Mouse (Mus musculus) liver, embryonic 13.5 days (tissue): Measurements from ENCODE around the gene Mag. TPM values are rescaled to one million over a fixed set of nuclear protein-coding genes. Genes with fewer than 3 reads are reported as not detected.

Experiments
- ATAC-seq: fragments of 200-750 bp; cut with Nextera tagmentation; 2 replicates; pipeline ENCODE4 v1.8.0; 2017; ENCODE audit warnings: low read depth, mild to moderate bottlenecking, moderate number of reproducible peaks, moderate library complexity
- DNase-seq: peaks from one replicate; pipeline ENCODE4 v3.0.0; 2022
- H3K27ac ChIP-seq: fragments of 300-500 bp; sonication (generic); 2 replicates; pipeline ENCODE4 v1.5.1; 2015; ENCODE audit warnings: moderate library complexity, mild to moderate bottlenecking, inconsistent platforms
- H3K27me3 ChIP-seq: fragments of 300-500 bp; sonication (generic); 2 replicates; pipeline ENCODE4 v1.6.1; 2015; ENCODE audit warnings: mild to moderate bottlenecking, inconsistent platforms
- H3K36me3 ChIP-seq: fragments of 300-500 bp; sonication (generic); 2 replicates; pipeline ENCODE4 v1.6.1; 2015; ENCODE audit warnings: mild to moderate bottlenecking, inconsistent platforms
- H3K4me1 ChIP-seq: fragments of 300-500 bp; sonication (generic); replicated peaks from 2 replicates; pipeline ENCODE4 v1.6.1; 2015; ENCODE audit warnings: inconsistent platforms
- H3K4me2 ChIP-seq: fragments of 300-500 bp; sonication (generic); 2 replicates; pipeline ENCODE4 v1.6.1; 2015; ENCODE audit warnings: inconsistent platforms, mild to moderate bottlenecking, moderate library complexity
- H3K4me3 ChIP-seq: fragments of 300-500 bp; sonication (generic); replicated peaks from 2 replicates; pipeline ENCODE4 v1.5.1; 2015; ENCODE audit warnings: mild to moderate bottlenecking, inconsistent platforms
- H3K9ac ChIP-seq: fragments of 300-500 bp; sonication (generic); 2 replicates; pipeline ENCODE4 v1.6.1; 2015; ENCODE audit warnings: mild to moderate bottlenecking, inconsistent platforms
- H3K9me3 ChIP-seq: fragments of 300-500 bp; sonication (generic); replicated peaks from 2 replicates; pipeline ENCODE4 v1.6.1; 2016; ENCODE audit warnings: inconsistent platforms
- WGBS: fragments of 180-500 bp; shearing (Covaris S2); methylation state at CpG from one replicate; pipeline ENCODE4 v1.1.7; 2015; ENCODE audit not compliant: insufficient replicate concordance; 5-methylcytosine and 5-hydroxymethylcytosine counted together
- polyA plus RNA-seq: library from polyadenylated mRNA; unstranded; fragments of >200 nt; fragmentation: Nextera tagmentation; extraction: Ambion mirVana; gene quantifications from 2 replicates; pipeline ENCODE4 v1.2.1, GENCODE M21; 2015

Gene Mag
- polyA plus RNA-seq, 1 experiment from 2014 or later, result 0.16 TPM

- 50% methylated on average over 3 of the region's 3 CpGs for WGBS
- ATAC-seq (no peak), DNase-seq (no peak)
- Histone ChIP-seq H3K4me1 (peaks cover 7% of the 10 kb centered on the region), H3K4me2 (no peak overlapping the region), H3K27me3 (no peaks in the 10 kb centered on the region), H3K9ac (no peak overlapping the region), H3K27ac (no peak overlapping the region), H3K9me3 (no peaks in the 10 kb centered on the region), H3K4me3 (no peak overlapping the region), H3K36me3 (no peaks in the 10 kb centered on the region)
Observed at GRCm38 (mm10) chr7:30895217-30895616, 19.5 kb downstream of the Mag start.

DNA sequence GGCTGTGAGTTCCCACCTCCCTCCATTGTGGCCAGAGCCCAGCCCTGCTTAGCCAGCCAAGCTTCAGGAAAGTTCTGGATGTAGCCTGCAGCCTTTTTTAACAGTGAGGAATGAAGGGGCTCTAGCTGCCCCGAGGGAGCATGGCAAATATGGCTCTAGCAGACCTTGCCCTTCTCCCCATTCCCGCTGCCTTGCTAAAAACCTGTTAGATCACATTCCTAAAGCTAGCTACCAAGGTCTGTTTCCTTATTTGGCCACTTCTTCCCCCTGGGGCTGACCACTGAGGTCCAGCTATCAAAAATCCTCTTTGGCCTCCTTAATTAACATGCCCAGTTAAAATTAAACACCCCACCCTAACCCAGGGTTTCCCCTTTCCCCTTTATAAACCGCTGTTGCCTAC, 22.2 kb downstream of the Mag start:
- H3K4me3 ChIP-seq, result no peak overlapping the region
- DNase-seq, result no peak
- H3K36me3 ChIP-seq, result no peaks in the 10 kb centered on the region
- H3K27me3 ChIP-seq, result no peaks in the 10 kb centered on the region
- ATAC-seq, result no peak
- H3K4me2 ChIP-seq, result no peak overlapping the region
- H3K9me3 ChIP-seq, result no peaks in the 10 kb centered on the region
- 44% methylated on average over 3 of the region's 3 CpGs for whole genome bisulfite sequencing
- peaks cover 7% of the 10 kb centered on the region for H3K4me1 ChIP-seq
- no peak overlapping the region for H3K27ac ChIP-seq
- no peak overlapping the region for H3K9ac ChIP-seq

DNA sequence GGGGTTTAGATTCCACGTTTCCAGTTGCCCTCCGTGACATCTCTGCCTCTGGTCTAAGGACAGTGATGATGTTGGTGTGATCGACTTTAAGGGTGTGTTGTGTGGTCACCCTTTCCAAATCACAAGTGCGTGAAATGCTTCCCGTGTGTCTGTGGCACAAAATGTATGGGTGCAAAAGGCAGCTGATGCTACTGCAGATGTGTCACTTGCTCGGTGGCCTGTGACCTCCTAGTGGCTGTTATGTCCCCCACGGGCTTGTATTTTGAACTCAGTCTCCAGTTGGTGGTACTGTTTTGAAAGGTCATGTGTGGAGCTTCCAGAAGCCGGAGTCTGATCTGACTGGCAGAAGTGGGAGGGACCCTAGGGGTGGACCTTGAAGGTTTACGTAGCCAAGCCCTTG, 22.9 kb downstream of the Mag start:
- H3K4me2 ChIP-seq, result no peak overlapping the region
- peaks cover 7% of the 10 kb centered on the region for H3K4me1 ChIP-seq
- no peak overlapping the region for H3K4me3 ChIP-seq
- DNase-seq (no peak), ATAC-seq (no peak)
- no peaks in the 10 kb centered on the region for H3K27me3 ChIP-seq
- no peaks in the 10 kb centered on the region for H3K36me3 ChIP-seq
- H3K9ac ChIP-seq, result no peak overlapping the region
- 70% methylated on average over 9 of the region's 9 CpGs for WGBS
- no peak overlapping the region for H3K27ac ChIP-seq
- no peaks in the 10 kb centered on the region for H3K9me3 ChIP-seq

GRCm38 (mm10) chr7:30890681-30891080, 24.0 kb downstream of the Mag start:
- Histone ChIP-seq H3K36me3 (no peaks in the 10 kb centered on the region), H3K4me2 (no peak overlapping the region), H3K9me3 (no peaks in the 10 kb centered on the region), H3K27me3 (no peaks in the 10 kb centered on the region), H3K9ac (no peak overlapping the region), H3K4me3 (no peak overlapping the region), H3K4me1 (peaks cover 5% of the 10 kb centered on the region), H3K27ac (no peak overlapping the region)
- WGBS, result 24% methylated on average over 2 of the region's 2 CpGs
- no peak for DNase-seq
- ATAC-seq, result no peak

GRCm38 (mm10) chr7:30888786-30889185, 25.9 kb downstream of the Mag start:
- Histone ChIP-seq H3K4me1 (no peaks in the 10 kb centered on the region), H3K27me3 (no peaks in the 10 kb centered on the region), H3K27ac (no peak overlapping the region), H3K4me2 (no peak overlapping the region), H3K36me3 (no peaks in the 10 kb centered on the region), H3K9ac (no peak overlapping the region), H3K9me3 (no peaks in the 10 kb centered on the region), H3K4me3 (no peak overlapping the region)
- no peak for DNase-seq
- WGBS, result 61% methylated on average over 7 of the region's 7 CpGs
- ATAC-seq, result no peak

DNA sequence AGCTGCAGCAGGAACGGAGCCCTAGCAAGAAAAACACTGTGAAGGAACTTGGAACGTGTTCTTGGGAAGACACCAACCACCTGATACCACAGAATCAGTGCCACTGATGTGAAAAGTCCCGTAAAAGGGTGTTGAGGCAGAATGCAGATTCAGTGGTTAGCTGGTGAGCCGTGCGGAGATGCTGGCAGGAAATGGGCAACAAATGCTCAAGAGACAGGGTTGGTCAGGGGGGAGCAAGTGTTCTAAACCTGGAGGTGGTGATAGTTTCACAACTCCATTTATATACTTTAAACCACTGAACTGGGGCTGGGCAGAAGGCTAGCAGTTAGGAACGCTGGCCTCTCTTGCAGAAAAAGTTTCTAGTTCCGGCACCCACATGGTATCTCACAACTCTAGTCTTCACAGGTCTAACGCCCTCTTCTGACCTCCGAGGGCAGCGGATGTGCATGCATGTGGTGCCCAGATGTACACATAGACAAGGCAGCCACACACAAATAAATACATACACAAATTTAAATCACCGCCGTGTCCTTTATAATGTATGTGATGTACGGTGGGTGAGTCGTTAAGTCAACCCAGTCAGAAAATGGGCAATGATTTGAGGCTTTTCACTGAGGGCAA, 27.0 kb downstream of the Mag start:
- Histone ChIP-seq H3K4me1 (no peaks in the 10 kb centered on the region), H3K27ac (no peak overlapping the region), H3K9me3 (no peaks in the 10 kb centered on the region), H3K4me3 (no peak overlapping the region), H3K27me3 (no peaks in the 10 kb centered on the region), H3K4me2 (no peak overlapping the region), H3K36me3 (no peaks in the 10 kb centered on the region), H3K9ac (no peak overlapping the region)
- no peak for DNase-seq
- 63% methylated on average over 14 of the region's 14 CpGs for WGBS
- no peak for ATAC-seq

DNA sequence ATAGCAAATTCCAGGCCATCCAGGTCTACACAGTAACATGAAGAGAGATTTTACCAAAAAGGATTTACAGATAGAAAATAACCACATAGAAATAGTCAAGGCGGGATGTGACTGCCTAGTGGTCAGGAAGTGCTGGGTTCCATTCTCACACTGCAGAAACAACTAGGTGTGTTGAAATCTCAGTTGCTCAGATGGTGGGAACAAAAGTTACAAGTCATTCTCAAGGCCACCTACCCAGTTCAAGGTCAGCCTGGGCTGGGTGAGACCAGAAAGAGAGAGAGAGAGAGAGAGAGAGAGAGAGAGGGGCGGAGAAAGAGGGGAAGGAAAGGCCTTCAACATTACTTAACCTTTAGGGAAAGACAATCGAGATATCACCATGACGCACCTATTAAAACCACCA, 27.8 kb downstream of the Mag start:
- Histone ChIP-seq H3K36me3 (no peaks in the 10 kb centered on the region), H3K9me3 (no peaks in the 10 kb centered on the region), H3K27ac (no peak overlapping the region), H3K27me3 (no peaks in the 10 kb centered on the region), H3K4me2 (no peak overlapping the region), H3K9ac (no peak overlapping the region), H3K4me1 (no peaks in the 10 kb centered on the region), H3K4me3 (no peak overlapping the region)
- DNase-seq, result no peak
- no peak for ATAC-seq
- 62% methylated on average over 4 of the region's 4 CpGs for WGBS

DNA sequence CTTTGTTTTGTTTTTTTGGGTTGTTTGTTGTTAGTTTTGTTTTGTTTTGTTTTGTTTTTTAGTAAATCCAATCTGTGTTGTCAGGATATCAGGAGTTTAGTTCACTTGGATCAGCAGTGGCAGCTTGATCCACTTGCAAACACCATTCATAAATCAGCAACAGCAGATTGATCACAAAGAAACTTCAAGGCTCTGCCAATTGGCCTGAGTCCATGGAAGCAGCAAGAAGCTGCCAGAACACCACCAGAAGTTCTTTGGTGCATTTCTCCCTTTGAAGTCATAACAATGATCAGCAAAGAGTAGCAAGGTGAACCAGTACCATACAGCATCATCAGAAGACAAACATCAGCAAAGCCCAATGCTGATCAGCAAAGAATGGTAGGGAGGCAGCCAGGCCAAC, 30.6 kb downstream of the Mag start:
- no peaks in the 10 kb centered on the region for H3K27me3 ChIP-seq
- H3K4me3 ChIP-seq, result no peak overlapping the region
- H3K4me2 ChIP-seq, result no peak overlapping the region
- H3K4me1 ChIP-seq, result no peaks in the 10 kb centered on the region
- ATAC-seq (no peak), DNase-seq (no peak)
- H3K9ac ChIP-seq, result no peak overlapping the region
- no peak overlapping the region for H3K27ac ChIP-seq
- no peaks in the 10 kb centered on the region for H3K9me3 ChIP-seq
- H3K36me3 ChIP-seq, result no peaks in the 10 kb centered on the region

GRCm38 (mm10) chr7:30881367-30881766, 33.3 kb downstream of the Mag start:
- DNase-seq (no peak), ATAC-seq (no peak)
- Histone ChIP-seq H3K4me2 (no peak overlapping the region), H3K27me3 (no peaks in the 10 kb centered on the region), H3K9ac (no peak overlapping the region), H3K36me3 (no peaks in the 10 kb centered on the region), H3K4me1 (no peaks in the 10 kb centered on the region), H3K27ac (no peak overlapping the region), H3K4me3 (no peak overlapping the region), H3K9me3 (no peaks in the 10 kb centered on the region)
- WGBS, result 67% methylated on average over 3 of the region's 3 CpGs

DNA sequence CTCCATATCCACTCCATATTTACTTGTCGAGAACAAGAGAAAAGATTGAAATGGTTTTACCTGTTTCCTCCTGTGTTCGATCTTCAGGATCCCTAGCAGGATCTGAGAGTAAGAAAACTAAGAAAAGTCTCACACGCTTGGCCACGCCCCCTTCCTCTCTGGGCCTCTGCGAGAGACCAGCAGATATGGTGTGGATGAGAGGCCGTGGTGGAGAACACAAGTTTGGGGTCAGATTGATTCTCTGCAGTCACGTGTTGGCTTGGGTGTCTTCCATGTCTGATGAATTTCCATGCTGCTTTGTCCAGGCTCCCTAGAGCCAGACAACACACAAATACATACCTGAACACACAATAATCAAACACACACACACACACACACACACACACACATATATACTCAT, 34.5 kb downstream of the Mag start, which contains the start of gene Cd22:
Gene Cd22 (minus strand): TSS at position 167 of the 400 bp plus-strand sequence.
- no peaks in the 10 kb centered on the region for H3K4me1 ChIP-seq
- no peak within 1 kb of the TSS for H3K9ac ChIP-seq
- DNase-seq (no peak), ATAC-seq (no peak)
- H3K4me2 ChIP-seq, result no peak within 1 kb of the TSS
- no peaks in the 10 kb centered on the region for H3K27me3 ChIP-seq
- no peaks in the 10 kb centered on the region for H3K9me3 ChIP-seq
- no peaks in the 10 kb centered on the region for H3K36me3 ChIP-seq
- 32% methylated on average over 7 of the region's 7 CpGs for WGBS
- no peak within 1 kb of the TSS for H3K4me3 ChIP-seq
- H3K27ac ChIP-seq, result no peak within 1 kb of the TSS

- DNase-seq (no peak), ATAC-seq (no peak)
- H3K4me1 ChIP-seq, result no peaks in the 10 kb centered on the region
- no peak overlapping the region for H3K27ac ChIP-seq
- no peak overlapping the region for H3K4me2 ChIP-seq
- no peaks in the 10 kb centered on the region for H3K9me3 ChIP-seq
- 48% methylated on average over 6 of the region's 6 CpGs for WGBS
- no peaks in the 10 kb centered on the region for H3K36me3 ChIP-seq
- H3K9ac ChIP-seq, result no peak overlapping the region
- H3K27me3 ChIP-seq, result no peaks in the 10 kb centered on the region
- no peak overlapping the region for H3K4me3 ChIP-seq
Observed at GRCm38 (mm10) chr7:30878950-30879349, 35.7 kb downstream of the Mag start.

GRCm38 (mm10) chr7:30873083-30873482, 41.6 kb downstream of the Mag start:
- Histone ChIP-seq H3K27me3 (peaks cover 4% of the 10 kb centered on the region), H3K4me3 (no peak overlapping the region), H3K9ac (no peak overlapping the region), H3K4me1 (no peaks in the 10 kb centered on the region), H3K9me3 (no peaks in the 10 kb centered on the region), H3K4me2 (peak overlapping the region; percentile 30; the same call in 1 of the 2 replicates), H3K27ac (no peak overlapping the region), H3K36me3 (no peaks in the 10 kb centered on the region)
- DNase-seq (peak; percentile 20), ATAC-seq (no peak)
- 12% methylated on average over 15 of the region's 15 CpGs for WGBS
